Mouse (Mus musculus) liver, embryonic 13.5 days (tissue): ENCODE measurements around the gene D030056L22Rik. TPM values are rescaled to one million over a fixed set of nuclear protein-coding genes. Genes with fewer than 3 reads are reported as not detected.

Experiments used
- ATAC-seq: fragments of 200-750 bp; cut with Nextera tagmentation; 2 replicates; pipeline ENCODE4 v1.8.0; 2017; ENCODE audit warnings: low read depth, mild to moderate bottlenecking, moderate number of reproducible peaks, moderate library complexity
- DNase-seq: peaks from one replicate; pipeline ENCODE4 v3.0.0; 2022
- H3K27ac ChIP-seq: fragments of 300-500 bp; sonication (generic); 2 replicates; pipeline ENCODE4 v1.5.1; 2015; ENCODE audit warnings: moderate library complexity, mild to moderate bottlenecking, inconsistent platforms
- H3K27me3 ChIP-seq: fragments of 300-500 bp; sonication (generic); 2 replicates; pipeline ENCODE4 v1.6.1; 2015; ENCODE audit warnings: mild to moderate bottlenecking, inconsistent platforms
- H3K36me3 ChIP-seq: fragments of 300-500 bp; sonication (generic); 2 replicates; pipeline ENCODE4 v1.6.1; 2015; ENCODE audit warnings: mild to moderate bottlenecking, inconsistent platforms
- H3K4me1 ChIP-seq: fragments of 300-500 bp; sonication (generic); replicated peaks from 2 replicates; pipeline ENCODE4 v1.6.1; 2015; ENCODE audit warnings: inconsistent platforms
- H3K4me2 ChIP-seq: fragments of 300-500 bp; sonication (generic); 2 replicates; pipeline ENCODE4 v1.6.1; 2015; ENCODE audit warnings: inconsistent platforms, mild to moderate bottlenecking, moderate library complexity
- H3K4me3 ChIP-seq: fragments of 300-500 bp; sonication (generic); replicated peaks from 2 replicates; pipeline ENCODE4 v1.5.1; 2015; ENCODE audit warnings: mild to moderate bottlenecking, inconsistent platforms
- H3K9ac ChIP-seq: fragments of 300-500 bp; sonication (generic); 2 replicates; pipeline ENCODE4 v1.6.1; 2015; ENCODE audit warnings: mild to moderate bottlenecking, inconsistent platforms
- H3K9me3 ChIP-seq: fragments of 300-500 bp; sonication (generic); replicated peaks from 2 replicates; pipeline ENCODE4 v1.6.1; 2016; ENCODE audit warnings: inconsistent platforms
- WGBS: fragments of 180-500 bp; shearing (Covaris S2); methylation state at CpG from one replicate; pipeline ENCODE4 v1.1.7; 2015; ENCODE audit not compliant: insufficient replicate concordance; 5-methylcytosine and 5-hydroxymethylcytosine counted together
- polyA plus RNA-seq: library from polyadenylated mRNA; unstranded; fragments of >200 nt; fragmentation: Nextera tagmentation; extraction: Ambion mirVana; gene quantifications from 2 replicates; pipeline ENCODE4 v1.2.1, GENCODE M21; 2015

D030056L22Rik gene
- 36.8 and 41.7 TPM in 2 replicates for polyA plus RNA-seq

DNA sequence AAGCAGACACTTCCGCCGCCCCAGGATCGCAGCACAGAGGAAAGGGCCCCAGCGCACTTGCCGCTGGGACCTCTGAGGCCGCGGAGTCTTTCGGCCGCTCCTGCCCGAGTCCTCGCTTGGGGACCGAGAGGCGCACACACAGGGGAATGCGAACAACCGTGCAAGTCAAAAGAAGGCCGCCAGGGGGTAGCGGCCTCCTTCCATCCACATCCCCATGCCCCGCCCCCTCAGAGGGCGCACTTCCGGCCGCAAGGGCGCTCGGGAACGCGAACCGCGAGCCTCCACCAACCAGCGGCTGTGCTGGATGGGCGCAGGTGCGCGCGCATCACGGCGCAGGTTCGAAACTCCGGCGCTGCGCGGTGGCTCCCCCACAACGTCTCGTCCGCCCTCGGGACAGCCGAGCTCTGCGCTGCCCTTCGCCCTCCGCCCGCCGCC, at the start of gene D030056L22Rik:
Gene D030056L22Rik (plus strand): TSS at position 328 of the 435 bp plus-strand sequence.
- H3K4me1 ChIP-seq, result peaks cover 33% of the 10 kb centered on the region
- no peaks in the 10 kb centered on the region for H3K27me3 ChIP-seq
- H3K9me3 ChIP-seq, result no peaks in the 10 kb centered on the region
- peak within 1 kb of the TSS; percentile 99 for H3K9ac ChIP-seq
- DNase-seq (peak; percentile 98), ATAC-seq (peak; percentile 95)
- under 1% methylated on average over 44 of the region's 49 CpGs for WGBS
- peak within 1 kb of the TSS; percentile 85 for H3K4me2 ChIP-seq
- peak within 1 kb of the TSS; percentile 99 for H3K27ac ChIP-seq
- H3K4me3 ChIP-seq, result peak within 1 kb of the TSS; percentile 99
- H3K36me3 ChIP-seq, result peaks cover 19% of the 10 kb centered on the region

DNA sequence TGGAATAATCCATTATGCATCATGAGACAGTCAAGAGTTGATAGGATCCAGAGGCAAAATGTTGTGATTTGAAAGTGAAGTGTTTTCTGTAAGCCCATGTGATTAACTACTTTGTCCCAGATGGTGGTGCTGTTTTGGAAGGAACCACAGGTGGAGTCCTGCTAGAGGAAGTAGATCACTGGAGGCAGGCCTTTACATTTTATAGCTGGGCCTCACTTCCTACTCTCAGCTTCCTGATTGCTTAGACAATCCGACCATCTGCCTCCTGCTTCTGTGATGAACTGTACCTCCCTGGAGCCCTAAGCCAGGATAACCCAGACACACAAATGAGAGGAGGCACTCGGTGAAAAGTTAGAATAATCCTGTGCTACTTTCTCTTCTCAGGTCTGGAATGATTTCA, 49.1 kb upstream of the D030056L22Rik start:
- Histone ChIP-seq H3K27ac (no peak overlapping the region), H3K4me2 (no peak overlapping the region), H3K9ac (no peak overlapping the region), H3K4me3 (no peak overlapping the region), H3K9me3 (no peaks in the 10 kb centered on the region), H3K4me1 (peaks cover 16% of the 10 kb centered on the region), H3K27me3 (no peaks in the 10 kb centered on the region), H3K36me3 (no peaks in the 10 kb centered on the region)
- WGBS, result 31% methylated on average over 2 of the region's 2 CpGs
- DNase-seq, result no peak
- no peak for ATAC-seq

DNA sequence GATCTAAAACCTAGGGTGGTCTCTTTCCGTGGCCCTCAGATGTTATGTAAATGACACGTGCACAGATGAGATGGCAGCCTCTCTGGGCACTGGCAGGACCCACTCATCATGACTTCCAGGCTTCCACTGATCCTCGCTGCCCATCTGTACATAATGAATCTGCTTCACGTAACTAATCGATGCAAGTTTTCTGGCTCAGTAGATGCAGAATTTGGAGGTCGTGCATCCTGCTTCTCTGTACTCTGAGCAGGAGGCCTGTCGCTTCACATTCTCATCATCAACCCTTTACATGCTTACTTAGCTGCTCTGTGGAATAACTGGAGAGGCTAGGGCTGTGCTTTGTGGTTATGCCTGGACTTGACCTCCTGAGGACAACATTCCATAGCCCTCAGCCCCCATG, 46.0 kb upstream of the D030056L22Rik start:
- no peak overlapping the region for H3K27ac ChIP-seq
- H3K4me3 ChIP-seq, result no peak overlapping the region
- H3K4me1 ChIP-seq, result peaks cover 14% of the 10 kb centered on the region
- WGBS, result 82% methylated on average over 7 of the region's 7 CpGs
- no peak for DNase-seq
- H3K27me3 ChIP-seq, result no peaks in the 10 kb centered on the region
- H3K36me3 ChIP-seq, result no peaks in the 10 kb centered on the region
- no peak for ATAC-seq
- no peaks in the 10 kb centered on the region for H3K9me3 ChIP-seq
- H3K9ac ChIP-seq, result no peak overlapping the region
- H3K4me2 ChIP-seq, result no peak overlapping the region

DNA sequence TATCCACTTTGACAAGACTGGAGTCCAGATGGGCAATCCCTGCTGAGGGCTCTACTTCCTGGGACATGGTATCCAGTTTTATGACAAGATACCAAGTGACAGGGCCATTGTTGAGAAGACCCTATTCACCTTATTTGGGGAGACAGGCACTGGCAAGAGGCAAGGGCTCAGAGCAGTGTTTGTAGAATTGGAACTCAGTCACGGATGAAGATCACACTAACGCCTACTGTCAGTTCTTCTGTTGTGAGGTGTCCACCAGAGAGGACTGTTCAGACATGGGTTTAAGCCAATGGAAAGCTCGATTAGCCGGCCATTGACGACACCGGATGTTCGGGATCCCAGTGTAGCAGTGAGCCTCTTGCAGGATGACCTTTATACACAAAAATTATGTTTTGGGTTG, 43.4 kb upstream of the D030056L22Rik start:
- 89% methylated on average over 7 of the region's 7 CpGs for WGBS
- ATAC-seq (no peak), DNase-seq (no peak)
- Histone ChIP-seq H3K27me3 (no peaks in the 10 kb centered on the region), H3K4me3 (no peak overlapping the region), H3K27ac (no peak overlapping the region), H3K4me1 (peaks cover 34% of the 10 kb centered on the region), H3K9me3 (no peaks in the 10 kb centered on the region), H3K9ac (no peak overlapping the region), H3K36me3 (no peaks in the 10 kb centered on the region), H3K4me2 (no peak overlapping the region)

DNA sequence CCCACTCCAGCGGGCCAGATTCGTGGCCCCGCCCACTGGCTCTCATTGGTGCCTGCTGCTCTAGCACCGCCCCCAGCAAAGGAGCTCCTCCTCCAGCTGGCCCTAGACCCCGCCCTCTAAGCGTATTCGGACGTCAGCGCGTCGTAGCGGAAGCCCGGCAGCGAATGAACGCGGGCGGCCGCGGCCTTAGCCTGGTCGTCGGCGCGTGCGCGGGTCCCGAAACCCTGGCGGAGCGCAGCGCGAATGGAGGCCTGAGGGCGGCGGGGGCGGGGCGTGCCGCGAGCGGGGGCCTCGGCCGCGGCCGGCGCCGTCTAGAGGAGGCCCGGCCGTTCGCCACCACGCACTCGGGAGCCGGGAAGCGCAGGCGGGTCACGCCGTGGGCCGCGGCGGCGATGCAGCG, 42.4 kb upstream of the D030056L22Rik start, which contains the start of gene Carnmt1:
Gene Carnmt1 (plus strand): TSS at position 157 of the 400 bp plus-strand sequence.
- Histone ChIP-seq H3K9me3 (no peaks in the 10 kb centered on the region), H3K27me3 (no peaks in the 10 kb centered on the region), H3K36me3 (no peaks in the 10 kb centered on the region), H3K4me3 (peak within 1 kb of the TSS; percentile 80), H3K9ac (peak within 1 kb of the TSS; percentile 87), H3K27ac (peak within 1 kb of the TSS; percentile 89), H3K4me2 (peak within 1 kb of the TSS; percentile 76), H3K4me1 (peaks cover 43% of the 10 kb centered on the region)
- under 1% methylated on average over 48 of the region's 58 CpGs for WGBS
- peak; percentile 94 for ATAC-seq
- DNase-seq, result peak; percentile 99

DNA sequence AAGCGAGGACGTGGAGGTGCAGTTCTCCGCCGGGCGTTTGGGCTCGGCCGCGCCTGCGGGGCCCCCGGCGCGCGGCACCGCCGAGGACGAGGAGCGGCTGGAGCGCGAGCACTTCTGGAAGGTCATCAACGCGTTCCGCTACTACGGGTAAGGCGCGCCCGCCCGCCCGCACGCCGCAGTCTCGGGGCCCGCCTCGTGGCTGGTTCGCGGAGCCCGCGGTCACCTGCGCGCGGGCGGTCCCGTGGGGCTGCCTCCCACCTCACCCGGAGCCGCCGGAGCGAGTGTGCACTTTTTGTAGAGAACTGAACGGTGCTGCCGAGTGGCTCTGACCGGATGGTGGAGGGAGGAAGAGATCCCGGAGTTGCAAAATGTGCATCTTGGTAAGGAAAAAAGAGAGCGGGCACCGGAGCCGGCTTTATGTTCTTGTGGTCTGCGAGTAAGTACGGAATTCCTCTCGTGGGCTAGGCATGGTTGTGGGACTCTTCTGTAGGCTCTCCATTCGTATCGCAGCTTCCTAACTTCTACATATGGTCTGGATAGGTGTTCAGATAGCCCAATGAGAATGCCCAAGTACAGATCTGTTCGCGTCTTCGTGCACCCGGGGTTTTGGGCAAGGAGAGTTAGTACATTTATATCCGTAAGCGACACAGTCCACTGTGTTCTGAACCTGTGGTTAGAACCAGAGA, 41.8 kb upstream of the D030056L22Rik start:
- under 1% methylated on average over 62 of the region's 64 CpGs for WGBS
- peak; percentile 74 for ATAC-seq

DNA sequence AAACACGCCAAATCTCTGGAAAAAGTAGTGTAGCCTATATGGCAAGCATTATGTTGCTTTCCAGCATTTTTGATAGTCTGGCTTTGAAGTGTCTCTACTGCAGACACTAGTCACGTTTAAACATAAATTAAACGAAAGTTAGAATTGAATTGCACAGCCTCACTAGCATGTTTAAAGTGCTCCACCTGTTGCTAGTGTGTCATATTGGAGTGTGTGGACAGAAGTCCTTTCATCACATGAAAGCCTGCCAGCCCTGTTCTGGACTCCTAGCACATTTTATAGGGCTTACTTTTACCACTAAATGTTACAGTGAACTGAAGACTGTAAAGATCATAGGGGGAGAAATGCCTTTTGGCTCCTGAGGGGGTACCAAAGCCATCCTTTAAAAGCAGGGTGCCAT, 40.5 kb upstream of the D030056L22Rik start:
- WGBS, result 52% methylated on average over 3 of the region's 3 CpGs
- peak overlapping the region; percentile 80 for H3K4me3 ChIP-seq
- ATAC-seq (no peak), DNase-seq (no peak)
- no peak overlapping the region for H3K27ac ChIP-seq
- H3K9me3 ChIP-seq, result no peaks in the 10 kb centered on the region
- H3K27me3 ChIP-seq, result no peaks in the 10 kb centered on the region
- H3K36me3 ChIP-seq, result no peaks in the 10 kb centered on the region
- H3K9ac ChIP-seq, result peak overlapping the region; percentile 87
- H3K4me1 ChIP-seq, result peaks cover 50% of the 10 kb centered on the region
- peak overlapping the region; percentile 76 for H3K4me2 ChIP-seq

More for the DNA sequence above, 41.8 kb upstream of the D030056L22Rik start:
- Histone ChIP-seq H3K27me3 (no peaks in the 10 kb centered on the region), H3K9me3 (no peaks in the 10 kb centered on the region), H3K9ac (peak overlapping the region; percentile 87), H3K4me2 (peak overlapping the region; percentile 76), H3K36me3 (no peaks in the 10 kb centered on the region), H3K4me1 (peaks cover 48% of the 10 kb centered on the region), H3K4me3 (peak overlapping the region; percentile 80), H3K27ac (peak overlapping the region; percentile 89)
- DNase-seq, result peak; percentile 47

DNA sequence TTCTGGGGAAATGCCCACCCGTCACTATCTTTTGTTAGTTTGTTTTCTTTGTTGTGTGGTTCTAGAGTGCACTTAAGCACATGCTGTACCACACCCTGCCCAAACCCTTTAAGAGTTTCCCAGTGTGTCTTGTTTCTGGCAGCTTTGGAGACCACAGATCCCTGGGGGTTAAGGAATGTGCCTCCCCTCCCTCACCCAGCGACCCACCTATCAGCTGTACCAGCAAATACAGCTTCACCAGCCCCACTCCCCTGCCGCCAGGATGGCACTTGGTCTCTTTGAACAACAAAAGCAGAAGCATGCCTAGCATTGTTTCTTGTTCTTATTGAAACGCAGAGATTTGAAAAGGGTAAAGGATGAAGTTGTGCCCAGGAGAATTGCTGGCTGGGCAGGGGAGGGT, 39.9 kb upstream of the D030056L22Rik start:
- H3K4me3 ChIP-seq, result peak overlapping the region; percentile 80
- H3K9me3 ChIP-seq, result no peaks in the 10 kb centered on the region
- H3K27ac ChIP-seq, result no peak overlapping the region
- H3K4me2 ChIP-seq, result peak overlapping the region; percentile 76
- H3K4me1 ChIP-seq, result peaks cover 50% of the 10 kb centered on the region
- WGBS, result 52% methylated on average over 4 of the region's 4 CpGs
- DNase-seq (no peak), ATAC-seq (no peak)
- H3K27me3 ChIP-seq, result no peaks in the 10 kb centered on the region
- peak overlapping the region; percentile 87; the same call in 1 of the 2 replicates for H3K9ac ChIP-seq
- 0 out of 2 replicates have a peak, but pooled peaks cover 2% of the 10 kb centered on the region for H3K36me3 ChIP-seq

DNA sequence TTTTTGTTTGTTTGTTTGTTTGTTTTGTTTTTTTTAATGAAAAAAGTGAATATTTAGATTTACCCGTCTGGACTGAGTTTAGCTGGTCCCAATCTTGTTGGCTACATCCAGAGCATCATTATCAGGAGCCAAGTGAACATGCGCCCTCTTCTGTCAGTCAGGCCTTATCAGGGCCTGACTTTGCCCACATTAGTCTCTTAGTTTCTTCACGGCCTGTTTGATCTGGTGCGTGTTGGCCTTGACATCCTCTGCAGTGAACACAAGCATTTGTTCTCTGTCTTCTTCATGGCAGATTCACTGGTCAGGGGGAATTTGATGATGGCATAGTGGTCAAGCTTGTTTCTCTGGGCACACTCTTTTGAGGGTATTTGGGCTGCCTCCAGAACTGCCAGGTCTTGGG, 30.9 kb upstream of the D030056L22Rik start:
- ATAC-seq (peak; percentile 91), DNase-seq (peak; percentile 37)
- Histone ChIP-seq H3K9me3 (no peaks in the 10 kb centered on the region), H3K4me2 (0 out of 2 replicates have a peak overlapping the region, but pooled peaks have one; percentile 15), H3K36me3 (peaks cover 34% of the 10 kb centered on the region), H3K9ac (peak overlapping the region; percentile 20; the same call in 1 of the 2 replicates), H3K4me3 (no peak overlapping the region), H3K27ac (peak overlapping the region; percentile 72), H3K4me1 (peaks cover 16% of the 10 kb centered on the region), H3K27me3 (no peaks in the 10 kb centered on the region)
- WGBS, result 21% methylated on average over 4 of the region's 4 CpGs

DNA sequence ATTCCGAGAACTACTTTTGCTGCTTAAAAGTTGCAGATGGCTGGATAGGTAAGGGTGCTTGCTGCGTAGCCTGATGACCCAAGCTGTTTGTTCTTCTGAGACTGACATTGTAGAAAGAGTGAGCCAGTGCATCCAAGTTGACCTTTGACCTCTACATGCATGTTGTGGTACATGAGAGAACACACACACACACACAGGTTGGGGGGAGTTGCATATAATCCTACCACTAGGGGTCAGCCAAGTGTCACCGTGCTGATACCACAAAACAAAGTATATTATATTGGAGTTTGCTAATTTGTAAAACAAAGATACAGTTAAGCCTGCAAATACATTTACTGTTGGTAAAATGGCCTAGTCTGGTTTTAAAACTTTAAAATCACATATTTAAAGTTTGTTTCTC, 25.4 kb upstream of the D030056L22Rik start:
- no peaks in the 10 kb centered on the region for H3K9me3 ChIP-seq
- ATAC-seq, result no peak
- H3K4me3 ChIP-seq, result no peak overlapping the region
- H3K4me1 ChIP-seq, result peaks cover 22% of the 10 kb centered on the region
- DNase-seq, result no peak
- no peak overlapping the region for H3K9ac ChIP-seq
- H3K27me3 ChIP-seq, result no peaks in the 10 kb centered on the region
- H3K27ac ChIP-seq, result no peak overlapping the region
- 0 out of 2 replicates have a peak, but pooled peaks cover 4% of the 10 kb centered on the region for H3K36me3 ChIP-seq
- WGBS, result 61% methylated on average over 3 of the region's 3 CpGs
- no peak overlapping the region for H3K4me2 ChIP-seq

DNA sequence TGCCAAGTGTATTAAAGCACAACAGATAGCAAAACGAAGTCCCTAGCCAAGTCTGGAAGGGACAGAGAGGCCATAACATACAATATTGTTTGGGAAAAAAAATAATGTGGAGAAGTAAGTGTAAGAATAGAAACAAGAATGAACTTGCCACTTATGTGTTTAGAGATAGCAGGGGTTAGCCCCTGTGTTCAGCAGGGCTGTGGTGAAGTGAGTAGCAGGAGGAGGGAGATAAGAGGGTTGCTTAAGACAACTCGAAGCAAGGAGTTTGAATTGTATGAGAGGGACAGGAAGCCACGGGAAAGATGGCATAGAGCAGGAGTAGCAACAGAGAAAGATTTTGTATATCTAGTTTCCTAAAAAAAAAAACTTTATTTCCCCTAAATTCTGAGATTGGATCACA, 20.8 kb upstream of the D030056L22Rik start:
- 16% methylated on average over 3 of the region's 3 CpGs for WGBS
- H3K36me3 ChIP-seq, result peaks cover 14% of the 10 kb centered on the region
- H3K4me1 ChIP-seq, result peaks cover 58% of the 10 kb centered on the region
- peak overlapping the region; percentile 51 for H3K9ac ChIP-seq
- ATAC-seq, result peak; percentile 93
- peak overlapping the region; percentile 60 for H3K4me2 ChIP-seq
- peak overlapping the region; percentile 96 for H3K27ac ChIP-seq
- H3K27me3 ChIP-seq, result no peaks in the 10 kb centered on the region
- H3K9me3 ChIP-seq, result no peaks in the 10 kb centered on the region
- H3K4me3 ChIP-seq, result peak overlapping the region; percentile 7
- peak; percentile 27 for DNase-seq
